Mouse (Mus musculus) megakaryocyte, embryonic 14.5 days (primary cell): ENCODE results near the gene Map3k20.

Source experiments
- FLI1 ChIP-seq: IDR thresholded peaks from 2 replicates; pipeline ENCODE4 v1.6.1; 2012; ENCODE audit warnings: low read length, inconsistent platforms, mixed read lengths
- GATA1 ChIP-seq: IDR thresholded peaks from 3 replicates; pipeline ENCODE4 v1.6.1; 2012; ENCODE audit warnings: mixed read lengths, low read length, inconsistent platforms, borderline replicate concordance

- TF ChIP-seq FLI1, result no peak
- TF ChIP-seq GATA1, result no peak
These were observed 22.9 kb downstream of the Map3k20 start for GRCm38 (mm10) chr2:72308351-72308750.
